Mouse (Mus musculus) neural tube, embryonic 11.5 days (tissue): ENCODE data around the gene Slc20a1. TPM values are rescaled to one million over a fixed set of nuclear protein-coding genes. Genes with fewer than 3 reads are reported as not detected.

Experiments
- ATAC-seq: fragments of 200-750 bp; cut with Nextera tagmentation; 2 replicates; pipeline ENCODE4 v1.8.0; 2017; ENCODE audit warnings: moderate number of reproducible peaks, mild to moderate bottlenecking, moderate TSS enrichment, moderate library complexity; ENCODE audit not compliant: insufficient read depth, low FRiP score, low TSS enrichment
- DNase-seq: peaks from one replicate; pipeline ENCODE4 v3.0.0-alpha.2; 2015; ENCODE audit warnings: low spot score
- H3K27ac ChIP-seq: fragments of 300-500 bp; sonication (generic); 2 replicates; pipeline ENCODE4 v1.5.1; 2014; ENCODE audit warnings: low read depth, mild to moderate bottlenecking, low read length
- H3K27me3 ChIP-seq: fragments of 300-500 bp; sonication (generic); 2 replicates; pipeline ENCODE4 v1.6.1; 2014; ENCODE audit warnings: mild to moderate bottlenecking, low read length, mixed read lengths; ENCODE audit not compliant: control insufficient read depth, insufficient read depth
- H3K36me3 ChIP-seq: fragments of 300-500 bp; sonication (generic); 2 replicates; pipeline ENCODE4 v1.6.1; 2014; ENCODE audit warnings: mild to moderate bottlenecking, low read length, moderate library complexity, mixed read lengths; ENCODE audit not compliant: control insufficient read depth, insufficient read depth
- H3K4me1 ChIP-seq: fragments of 300-500 bp; sonication (generic); 2 replicates; pipeline ENCODE4 v1.6.1; 2014; ENCODE audit warnings: low read length, mixed read lengths; ENCODE audit not compliant: control insufficient read depth, insufficient read depth
- H3K4me2 ChIP-seq: fragments of 300-500 bp; sonication (generic); 2 replicates; pipeline ENCODE4 v1.6.1; 2014; ENCODE audit warnings: low read depth, mild to moderate bottlenecking, moderate library complexity
- H3K4me3 ChIP-seq: fragments of 300-500 bp; sonication (generic); 2 replicates; pipeline ENCODE4 v1.5.1; 2014; ENCODE audit warnings: low read depth, low read length
- H3K9ac ChIP-seq: fragments of 300-500 bp; sonication (generic); 2 replicates; pipeline ENCODE4 v1.6.1; 2014; ENCODE audit warnings: mild to moderate bottlenecking, low read length
- H3K9me3 ChIP-seq: fragments of 300-500 bp; sonication (generic); 2 replicates; pipeline ENCODE4 v1.6.1; 2016; ENCODE audit warnings: low read length; ENCODE audit not compliant: control insufficient read depth
- WGBS: fragments of 180-500 bp; shearing (Covaris S2); extraction: QIAGEN DNeasy Blood & Tissue Kit; methylation state at CpG from one replicate; pipeline ENCODE4 v1.1.7; 2014; 5-methylcytosine and 5-hydroxymethylcytosine counted together
- polyA plus RNA-seq: library from polyadenylated mRNA; unstranded; fragments of >200 nt; fragmentation: Nextera tagmentation; extraction: Ambion mirVana; gene quantifications from 2 replicates; pipeline ENCODE4 v1.2.1, GENCODE M21; 2014

Slc20a1 gene
- polyA plus RNA-seq, 1 experiment from 2014 or later = 56.5 TPM

DNA sequence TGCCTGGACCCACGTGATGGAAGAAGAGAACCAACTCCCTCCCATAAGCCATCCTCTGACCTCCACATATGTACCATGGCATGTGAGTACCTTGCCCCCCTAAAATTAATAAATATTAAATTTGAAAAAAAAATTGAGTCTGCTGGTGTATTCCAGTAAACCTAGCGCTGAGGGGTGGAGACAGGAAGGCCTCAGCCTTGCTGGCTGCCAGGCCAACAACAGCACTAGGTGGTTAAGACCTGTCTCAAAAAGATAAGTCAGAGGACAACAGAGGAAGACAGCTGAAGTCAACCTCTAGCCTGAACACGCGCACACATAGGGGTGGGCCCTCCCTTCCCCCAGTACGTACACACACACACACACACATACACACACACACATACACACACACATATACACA is 16.2 kb downstream of the Slc20a1 start:
- Histone ChIP-seq H3K4me3 (no peak overlapping the region), H3K9me3 (no peaks in the 10 kb centered on the region), H3K9ac (no peak overlapping the region), H3K36me3 (peaks cover 7% of the 10 kb centered on the region; the same call in 1 of the 2 replicates), H3K27ac (no peak overlapping the region), H3K27me3 (no peaks in the 10 kb centered on the region), H3K4me1 (no peaks in the 10 kb centered on the region), H3K4me2 (no peak overlapping the region)
- whole genome bisulfite sequencing = 96% methylated on average over 5 of the region's 5 CpGs
- ATAC-seq = no peak
- DNase-seq = no peak

DNA sequence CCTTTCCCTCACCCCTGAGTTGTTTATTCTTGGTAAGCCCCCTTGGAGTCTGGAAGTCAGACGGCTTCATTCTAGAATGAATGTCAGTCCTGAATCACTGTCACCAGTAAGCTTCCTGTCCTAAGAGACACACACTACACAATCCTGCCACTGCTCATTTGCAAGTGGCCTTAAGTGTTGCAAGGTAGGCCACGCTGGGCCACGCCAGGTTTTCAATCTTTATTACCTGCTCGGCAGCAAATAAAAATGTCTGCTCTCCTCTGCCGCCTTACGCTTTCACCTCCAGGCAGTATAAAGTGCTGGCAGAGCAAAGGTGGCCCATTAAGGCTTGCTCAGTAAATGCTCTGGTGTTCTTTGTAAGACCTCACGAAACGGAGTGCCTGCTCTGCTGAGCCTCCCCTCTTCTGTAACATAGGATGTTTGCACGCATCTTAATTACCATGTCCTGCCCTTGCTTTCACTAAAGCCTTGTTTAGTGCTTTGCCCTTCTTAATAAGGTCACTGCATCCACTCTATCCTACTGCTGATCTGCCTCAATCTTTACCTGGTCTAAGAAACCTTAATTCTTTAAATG is 19.1 kb downstream of the Slc20a1 start:
- DNase-seq (no peak), ATAC-seq (no peak)
- Histone ChIP-seq H3K4me1 (no peaks in the 10 kb centered on the region), H3K4me2 (no peak overlapping the region), H3K36me3 (no peaks in the 10 kb centered on the region), H3K4me3 (no peak overlapping the region), H3K9me3 (no peaks in the 10 kb centered on the region), H3K27ac (no peak overlapping the region), H3K9ac (no peak overlapping the region), H3K27me3 (no peaks in the 10 kb centered on the region)
- 71% methylated on average over 9 of the region's 9 CpGs for WGBS

DNA sequence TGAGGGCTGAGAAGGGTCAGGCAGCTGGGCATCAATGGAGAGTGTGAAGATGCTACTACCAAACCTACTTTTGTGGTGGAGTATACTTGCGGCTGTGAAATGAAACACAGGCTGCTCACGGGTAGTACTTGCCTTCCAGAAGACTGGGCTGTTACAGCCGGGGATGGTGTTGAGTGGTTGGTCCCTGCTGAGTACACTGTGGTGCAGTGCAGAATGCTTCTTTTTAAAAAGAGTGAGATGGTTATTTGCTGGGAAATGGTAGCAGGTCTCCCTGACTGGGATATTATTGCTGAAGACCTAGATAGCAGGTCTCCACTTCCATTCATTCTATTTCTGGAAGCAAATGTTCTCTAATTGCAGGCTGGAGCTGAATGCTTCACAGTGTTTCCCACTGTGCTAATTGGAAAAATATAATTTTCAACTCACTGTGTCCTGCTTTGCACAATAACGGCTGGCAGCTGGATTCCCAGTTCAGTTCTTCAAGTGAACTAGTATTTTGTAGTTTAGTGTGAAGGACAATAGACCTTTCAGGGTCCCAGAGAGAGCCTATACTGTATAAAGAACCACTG is 20.1 kb downstream of the Slc20a1 start:
- Histone ChIP-seq H3K4me2 (no peak overlapping the region), H3K36me3 (no peaks in the 10 kb centered on the region), H3K27ac (no peak overlapping the region), H3K9me3 (no peaks in the 10 kb centered on the region), H3K4me3 (no peak overlapping the region), H3K27me3 (no peaks in the 10 kb centered on the region), H3K4me1 (no peaks in the 10 kb centered on the region), H3K9ac (no peak overlapping the region)
- no peak for DNase-seq
- ATAC-seq = no peak
- WGBS = 90% methylated on average over 4 of the region's 4 CpGs

DNA sequence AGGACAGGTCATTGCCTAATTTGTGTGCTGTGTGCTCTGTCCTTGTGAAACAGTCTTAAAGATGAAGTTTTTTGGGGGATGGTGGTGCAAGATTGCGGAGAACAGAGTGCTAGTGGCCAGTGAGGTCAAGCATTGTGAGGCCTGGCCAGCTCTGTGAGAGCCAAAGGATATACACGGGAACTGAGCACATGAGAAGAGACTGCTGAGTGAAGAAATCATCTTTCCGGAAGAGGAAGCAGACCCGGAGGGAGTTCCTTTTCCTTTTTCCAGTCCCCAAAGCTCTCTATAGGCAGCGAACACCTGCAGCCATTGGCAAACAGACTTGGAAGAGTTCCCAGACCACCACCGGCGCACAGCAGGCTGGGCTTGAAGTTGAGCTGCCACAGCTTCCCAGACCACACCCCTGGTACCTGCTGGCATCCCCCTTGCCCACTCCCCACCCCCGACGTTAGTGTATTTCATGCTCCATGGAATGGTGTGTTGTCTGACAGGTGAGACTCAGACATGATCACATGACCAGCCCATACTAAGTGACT is 22.6 kb downstream of the Slc20a1 start:
- no peak overlapping the region for H3K27ac ChIP-seq
- H3K36me3 ChIP-seq = no peaks in the 10 kb centered on the region
- H3K27me3 ChIP-seq = no peaks in the 10 kb centered on the region
- H3K4me1 ChIP-seq = no peaks in the 10 kb centered on the region
- H3K9ac ChIP-seq = no peak overlapping the region
- no peak overlapping the region for H3K4me2 ChIP-seq
- ATAC-seq (no peak), DNase-seq (no peak)
- WGBS = 81% methylated on average over 9 of the region's 9 CpGs
- no peaks in the 10 kb centered on the region for H3K9me3 ChIP-seq
- H3K4me3 ChIP-seq = no peak overlapping the region

DNA sequence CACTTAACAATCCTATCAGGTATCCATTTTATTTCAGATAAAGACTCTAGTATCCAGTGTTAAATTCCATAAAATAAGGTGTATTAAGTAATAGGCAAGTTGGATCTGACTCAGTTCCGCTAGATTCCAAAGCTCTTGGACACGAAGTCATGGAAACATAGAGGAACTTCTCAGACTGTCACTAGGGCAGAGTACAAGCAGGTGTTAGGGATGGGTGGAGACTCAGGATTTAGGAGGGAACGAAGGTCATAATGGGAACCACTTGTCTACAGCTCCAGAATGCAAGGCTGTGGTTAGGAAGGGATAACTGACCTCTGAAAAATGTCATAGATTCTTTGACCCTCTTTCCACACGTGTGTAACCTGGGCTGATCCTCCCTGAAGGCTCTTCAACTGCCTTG is 25.6 kb downstream of the Slc20a1 start:
- ATAC-seq = no peak
- Histone ChIP-seq H3K4me2 (no peak overlapping the region), H3K4me3 (no peak overlapping the region), H3K9me3 (no peaks in the 10 kb centered on the region), H3K9ac (no peak overlapping the region), H3K36me3 (no peaks in the 10 kb centered on the region), H3K27me3 (no peaks in the 10 kb centered on the region), H3K27ac (no peak overlapping the region), H3K4me1 (no peaks in the 10 kb centered on the region)
- no peak for DNase-seq
- 85% methylated on average over 4 of the region's 4 CpGs for WGBS

DNA sequence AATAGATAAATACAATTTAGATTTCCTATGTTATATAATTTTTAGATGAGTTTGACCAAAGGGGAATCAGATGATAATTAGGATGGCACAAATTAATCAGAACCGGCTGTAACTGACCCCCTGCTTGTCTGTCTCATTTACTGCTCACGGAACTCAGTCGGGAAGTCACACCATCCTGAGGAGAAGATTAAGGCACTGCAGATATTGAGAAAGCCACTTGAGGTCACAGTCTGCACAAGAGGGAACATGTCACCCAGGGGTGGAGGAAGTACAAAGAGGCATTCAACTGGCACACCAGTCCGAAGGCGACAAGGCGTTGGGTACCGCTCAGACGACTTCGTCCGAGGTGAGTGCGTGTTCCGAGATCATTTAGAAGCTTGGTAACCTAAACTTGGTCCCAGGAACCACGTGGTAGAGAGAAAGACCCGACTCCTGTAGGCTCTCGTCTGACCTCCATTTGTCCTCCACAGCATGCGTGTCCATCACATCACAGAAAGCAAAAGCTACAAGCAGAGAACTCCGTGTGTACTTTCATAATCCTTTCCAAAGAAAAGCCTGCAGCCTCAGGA is 26.8 kb downstream of the Slc20a1 start:
- WGBS = 91% methylated on average over 17 of the region's 17 CpGs
- no peak for ATAC-seq
- H3K27ac ChIP-seq = no peak overlapping the region

DNA sequence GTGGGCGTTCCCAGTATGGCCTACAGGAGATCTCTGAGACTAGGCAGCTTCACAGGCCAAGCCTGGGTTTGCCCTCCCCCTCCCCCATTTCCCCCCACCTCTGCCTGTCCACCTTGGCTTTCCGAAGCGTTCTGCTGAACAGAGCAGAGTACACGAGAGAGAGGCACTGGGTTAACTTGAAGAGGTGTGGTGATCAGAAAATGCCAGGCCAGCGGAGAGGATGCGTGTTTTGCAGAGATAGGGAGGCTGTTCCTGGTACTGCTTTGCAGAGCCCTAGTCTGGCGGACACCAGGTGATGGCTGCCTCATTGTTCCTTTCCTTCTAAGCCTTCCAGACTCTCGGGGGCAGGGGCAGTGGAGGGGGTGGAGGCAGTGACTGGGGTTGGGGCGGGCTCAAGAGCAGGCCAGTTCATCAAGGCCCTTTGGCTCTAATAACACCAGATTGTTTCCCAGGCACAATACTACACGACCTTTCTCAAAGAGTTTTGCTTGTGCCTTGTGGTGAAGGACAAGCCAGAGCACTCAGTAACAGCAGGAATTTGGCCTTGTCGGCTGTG is 27.8 kb downstream of the Slc20a1 start:
- no peak overlapping the region for H3K9ac ChIP-seq
- 68% methylated on average over 11 of the region's 11 CpGs for WGBS
- no peak overlapping the region for H3K4me2 ChIP-seq
- no peak overlapping the region for H3K27ac ChIP-seq
- no peaks in the 10 kb centered on the region for H3K27me3 ChIP-seq
- ATAC-seq (no peak), DNase-seq (no peak)
- no peak overlapping the region for H3K4me3 ChIP-seq
- no peaks in the 10 kb centered on the region for H3K4me1 ChIP-seq
- H3K36me3 ChIP-seq = no peaks in the 10 kb centered on the region
- H3K9me3 ChIP-seq = no peaks in the 10 kb centered on the region

More for the DNA sequence above, 26.8 kb downstream of the Slc20a1 start:
- Histone ChIP-seq H3K36me3 (no peaks in the 10 kb centered on the region), H3K4me1 (no peaks in the 10 kb centered on the region), H3K9me3 (no peaks in the 10 kb centered on the region), H3K27me3 (no peaks in the 10 kb centered on the region), H3K4me3 (no peak overlapping the region), H3K9ac (no peak overlapping the region), H3K4me2 (no peak overlapping the region)
- DNase-seq = no peak

DNA sequence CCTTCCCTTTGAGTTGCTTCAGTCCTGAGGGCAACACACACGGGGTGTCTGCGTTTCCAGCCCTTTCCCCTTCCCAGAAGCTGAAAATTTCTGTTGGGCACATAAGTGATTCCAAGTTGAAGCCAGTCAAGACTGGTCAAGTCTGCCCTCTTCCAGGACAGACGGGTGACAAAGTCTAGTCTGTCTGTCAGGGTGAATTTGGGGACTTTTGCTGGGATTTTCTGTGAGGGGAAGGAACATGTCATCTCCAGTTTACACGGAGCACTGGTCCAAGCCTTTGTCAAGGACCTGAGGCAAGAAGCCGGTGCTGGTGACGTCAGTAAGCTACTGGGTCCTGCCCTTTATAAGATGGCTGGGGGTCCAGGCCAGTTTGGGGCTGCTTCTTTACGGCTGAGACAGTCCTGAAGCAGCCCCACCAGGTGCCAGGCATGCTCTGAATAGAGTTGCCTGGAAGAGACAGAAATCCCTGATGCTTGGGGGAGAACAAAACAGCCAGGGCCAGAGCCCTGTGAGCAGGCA is 28.5 kb downstream of the Slc20a1 start:
- Histone ChIP-seq H3K27me3 (no peaks in the 10 kb centered on the region), H3K4me1 (no peaks in the 10 kb centered on the region), H3K9ac (no peak overlapping the region), H3K27ac (no peak overlapping the region), H3K4me3 (no peak overlapping the region), H3K36me3 (no peaks in the 10 kb centered on the region), H3K4me2 (no peak overlapping the region), H3K9me3 (no peaks in the 10 kb centered on the region)
- ATAC-seq (no peak), DNase-seq (no peak)
- WGBS = 77% methylated on average over 7 of the region's 7 CpGs
